Mouse (Mus musculus): ENCODE results near the gene Dnajb6. TPM values are rescaled to one million over a fixed set of nuclear protein-coding genes. Genes with fewer than 3 reads are reported as not detected.
"Not testable (repeated sequence)": the region's sequence is repeated elsewhere in the genome, so short reads cannot be mapped to it uniquely, and the experiment has no call there.

Dnajb6 gene
- polyA plus RNA-seq, 1 experiment from 2014 or later = 90.0 TPM

GRCm38 (mm10) chr5:29770935-29771334, 35.4 kb downstream of the Dnajb6 start:
- no peak for ATAC-seq (ENCODE audit: insufficient number of reproducible peaks, insufficient read depth, low FRiP score, low read depth)
- WGBS = 76% methylated on average over 1 of the region's 1 CpGs
- no peak overlapping the region for H3K4me2 ChIP-seq (ENCODE audit: low read length)
- no peak overlapping the region for H3K9ac ChIP-seq (ENCODE audit: low read length)
- no peak overlapping the region for H3K4me3 ChIP-seq (ENCODE audit: control insufficient read depth in 1 of 2, insufficient read depth in 1 of 2, low read depth in 1 of 2, low read length in 2 of 2)
- H3K27me3 ChIP-seq (ENCODE audit: control insufficient read depth, insufficient read depth, low read length) = no peaks in the 10 kb centered on the region
- H3K4me1 ChIP-seq (ENCODE audit: control insufficient read depth in 2 of 2, insufficient read depth in 2 of 2, low read length in 2 of 2) = peaks cover 17 to 43% of the 10 kb centered on the region in 2 experiments
- no peaks in the 10 kb centered on the region for H3K9me3 ChIP-seq (ENCODE audit: control insufficient read depth, low read length)
- H3K27ac ChIP-seq (replicated peaks in 1 of 2; ENCODE audit: control insufficient read depth in 1 of 2, insufficient read depth in 1 of 2, low read depth in 2 of 2, low read length in 2 of 2) = no peak overlapping the region
- H3K36me3 ChIP-seq (ENCODE audit: control insufficient read depth, insufficient read depth, low read length) = peaks cover 37% of the 10 kb centered on the region

- H3K4me1 ChIP-seq (ENCODE audit: control insufficient read depth in 2 of 2, insufficient read depth in 2 of 2, low read length in 2 of 2) = peaks cover 19 to 43% of the 10 kb centered on the region in 2 experiments
- H3K4me3 ChIP-seq (ENCODE audit: control insufficient read depth in 1 of 2, insufficient read depth in 1 of 2, low read depth in 1 of 2, low read length in 2 of 2) = no peak overlapping the region
- no peaks in the 10 kb centered on the region for H3K9me3 ChIP-seq (ENCODE audit: control insufficient read depth, low read length)
- WGBS = 34% methylated on average over 2 of the region's 2 CpGs
- H3K27me3 ChIP-seq (ENCODE audit: control insufficient read depth, insufficient read depth, low read length) = no peaks in the 10 kb centered on the region
- peaks cover 32% of the 10 kb centered on the region for H3K36me3 ChIP-seq (ENCODE audit: control insufficient read depth, insufficient read depth, low read length)
- ATAC-seq (ENCODE audit: insufficient number of reproducible peaks, insufficient read depth, low FRiP score, low read depth) = peak; percentile 32; the same call in 1 of the 2 replicates
- H3K9ac ChIP-seq (ENCODE audit: low read length) = no peak overlapping the region
- H3K4me2 ChIP-seq (ENCODE audit: low read length) = peak overlapping the region; percentile 6
- H3K27ac ChIP-seq (replicated peaks in 1 of 2; ENCODE audit: control insufficient read depth in 1 of 2, insufficient read depth in 1 of 2, low read depth in 2 of 2, low read length in 2 of 2) = peak overlapping the region; percentile 58 to 75
These were observed 36.5 kb downstream of the Dnajb6 start for GRCm38 (mm10) chr5:29772038-29772437.

GRCm38 (mm10) chr5:29772651-29773330, 37.3 kb downstream of the Dnajb6 start:
- H3K27ac ChIP-seq (replicated peaks in 1 of 2; ENCODE audit: control insufficient read depth in 1 of 2, insufficient read depth in 1 of 2, low read depth in 2 of 2, low read length in 2 of 2) = peak overlapping the region; percentile 58 to 75
- H3K4me1 ChIP-seq (ENCODE audit: control insufficient read depth in 2 of 2, insufficient read depth in 2 of 2, low read length in 2 of 2) = peaks cover 19 to 44% of the 10 kb centered on the region in 2 experiments
- peaks cover 28% of the 10 kb centered on the region for H3K36me3 ChIP-seq (ENCODE audit: control insufficient read depth, insufficient read depth, low read length)
- 42% methylated on average over 4 of the region's 4 CpGs for WGBS
- no peaks in the 10 kb centered on the region for H3K9me3 ChIP-seq (ENCODE audit: control insufficient read depth, low read length)
- no peak overlapping the region for H3K9ac ChIP-seq (ENCODE audit: low read length)
- peak overlapping the region; percentile 6; the same call in 1 of the 2 replicates for H3K4me2 ChIP-seq (ENCODE audit: low read length)
- H3K27me3 ChIP-seq (ENCODE audit: control insufficient read depth, insufficient read depth, low read length) = no peaks in the 10 kb centered on the region
- H3K4me3 ChIP-seq (ENCODE audit: control insufficient read depth in 1 of 2, insufficient read depth in 1 of 2, low read depth in 1 of 2, low read length in 2 of 2) = no peak overlapping the region
- no peak for ATAC-seq (ENCODE audit: insufficient number of reproducible peaks, insufficient read depth, low FRiP score, low read depth)

- no peaks in the 10 kb centered on the region for H3K9me3 ChIP-seq (ENCODE audit: control insufficient read depth, low read length)
- peak overlapping the region in 1 of 2 experiments; percentile 75; a peak in 1 of 4 replicates for H3K27ac ChIP-seq (replicated peaks in 1 of 2; ENCODE audit: control insufficient read depth in 1 of 2, insufficient read depth in 1 of 2, low read depth in 2 of 2, low read length in 2 of 2)
- no peak for ATAC-seq (ENCODE audit: insufficient number of reproducible peaks, insufficient read depth, low FRiP score, low read depth)
- H3K36me3 ChIP-seq (ENCODE audit: control insufficient read depth, insufficient read depth, low read length) = peaks cover 26% of the 10 kb centered on the region
- no peaks in the 10 kb centered on the region for H3K27me3 ChIP-seq (ENCODE audit: control insufficient read depth, insufficient read depth, low read length)
- H3K4me2 ChIP-seq (ENCODE audit: low read length) = no peak overlapping the region
- 83% methylated on average over 13 of the region's 13 CpGs for whole genome bisulfite sequencing
- peaks cover 19 to 41% of the 10 kb centered on the region in 2 experiments for H3K4me1 ChIP-seq (ENCODE audit: control insufficient read depth in 2 of 2, insufficient read depth in 2 of 2, low read length in 2 of 2)
- H3K9ac ChIP-seq (ENCODE audit: low read length) = no peak overlapping the region
- H3K4me3 ChIP-seq (ENCODE audit: control insufficient read depth in 1 of 2, insufficient read depth in 1 of 2, low read depth in 1 of 2, low read length in 2 of 2) = no peak overlapping the region
These were observed 38.1 kb downstream of the Dnajb6 start for GRCm38 (mm10) chr5:29773460-29774150.

- peak; percentile 24; the same call in 1 of the 2 replicates for ATAC-seq (ENCODE audit: insufficient number of reproducible peaks, insufficient read depth, low FRiP score, low read depth)
- Histone ChIP-seq H3K4me3 (ENCODE audit: control insufficient read depth in 1 of 2, insufficient read depth in 1 of 2, low read depth in 1 of 2, low read length in 2 of 2) (no peak overlapping the region), H3K9me3 (ENCODE audit: control insufficient read depth, low read length) (no peaks in the 10 kb centered on the region), H3K27ac (replicated peaks in 1 of 2; ENCODE audit: control insufficient read depth in 1 of 2, insufficient read depth in 1 of 2, low read depth in 2 of 2, low read length in 2 of 2) (peak overlapping the region; percentile 53 to 70; a peak in 3 of 4 replicates), H3K36me3 (ENCODE audit: control insufficient read depth, insufficient read depth, low read length) (peaks cover 25% of the 10 kb centered on the region), H3K4me2 (ENCODE audit: low read length) (no peak overlapping the region), H3K9ac (ENCODE audit: low read length) (no peak overlapping the region), H3K4me1 (ENCODE audit: control insufficient read depth in 2 of 2, insufficient read depth in 2 of 2, low read length in 2 of 2) (peaks cover 19 to 41% of the 10 kb centered on the region in 2 experiments), H3K27me3 (ENCODE audit: control insufficient read depth, insufficient read depth, low read length) (no peaks in the 10 kb centered on the region)
- WGBS = 41% methylated on average over 5 of the region's 5 CpGs
These were observed 39.9 kb downstream of the Dnajb6 start for GRCm38 (mm10) chr5:29775437-29775836.

- Histone ChIP-seq H3K27me3 (ENCODE audit: control insufficient read depth, insufficient read depth, low read length) (no peaks in the 10 kb centered on the region), H3K9me3 (ENCODE audit: control insufficient read depth, low read length) (no peaks in the 10 kb centered on the region), H3K36me3 (ENCODE audit: control insufficient read depth, insufficient read depth, low read length) (peaks cover 36% of the 10 kb centered on the region), H3K9ac (ENCODE audit: low read length) (no peak overlapping the region), H3K4me1 (ENCODE audit: control insufficient read depth in 2 of 2, insufficient read depth in 2 of 2, low read length in 2 of 2) (peaks cover 12 to 29% of the 10 kb centered on the region in 2 experiments), H3K4me2 (ENCODE audit: low read length) (no peak overlapping the region), H3K27ac (replicated peaks in 1 of 2; ENCODE audit: control insufficient read depth in 1 of 2, insufficient read depth in 1 of 2, low read depth in 2 of 2, low read length in 2 of 2) (no peak overlapping the region), H3K4me3 (ENCODE audit: control insufficient read depth in 1 of 2, insufficient read depth in 1 of 2, low read depth in 1 of 2, low read length in 2 of 2) (no peak overlapping the region)
- ATAC-seq (ENCODE audit: insufficient number of reproducible peaks, insufficient read depth, low FRiP score, low read depth) = no peak
- WGBS = 80% methylated on average over 6 of the region's 6 CpGs
These were observed 42.5 kb downstream of the Dnajb6 start for GRCm38 (mm10) chr5:29778029-29778428.

- not testable (repeated sequence) for H3K9me3 ChIP-seq (ENCODE audit: control insufficient read depth, low read length); H3K9ac ChIP-seq (ENCODE audit: low read length); H3K4me3 ChIP-seq (ENCODE audit: control insufficient read depth in 1 of 2, insufficient read depth in 1 of 2, low read depth in 1 of 2, low read length in 2 of 2); H3K27me3 ChIP-seq (ENCODE audit: control insufficient read depth, insufficient read depth, low read length); ATAC-seq (ENCODE audit: insufficient number of reproducible peaks, insufficient read depth, low FRiP score, low read depth); H3K4me2 ChIP-seq (ENCODE audit: low read length); H3K27ac ChIP-seq (replicated peaks in 1 of 2; ENCODE audit: control insufficient read depth in 1 of 2, insufficient read depth in 1 of 2, low read depth in 2 of 2, low read length in 2 of 2)
- Histone ChIP-seq H3K4me1 (ENCODE audit: control insufficient read depth in 2 of 2, insufficient read depth in 2 of 2, low read length in 2 of 2) (peaks cover 8 to 14% of the 10 kb centered on the region in 2 experiments), H3K36me3 (ENCODE audit: control insufficient read depth, insufficient read depth, low read length) (peaks cover 36% of the 10 kb centered on the region)
- 65% methylated on average over 8 of the region's 9 CpGs for WGBS
These were observed 44.2 kb downstream of the Dnajb6 start for GRCm38 (mm10) chr5:29779733-29780132.

Data from heart, embryonic 14.5 days (tissue).